Mouse (Mus musculus) brain, adult 2 months (tissue): ENCODE measurements at regions not wholly inside any gene's neighbourhood (a gene's known extent, or its start where the extent isn't known, plus 50 kb on each side); places are given as distances from the start of the nearest gene placed in this dataset.

Source experiments
- DNase-seq: peaks from one replicate; pipeline ENCODE4 v3.0.0; 2011; ENCODE audit warnings: low read depth, low spot score

- no peak for DNase-seq
Observed at GRCm38 (mm10) chr1:152167716-152168115, 77.8 kb upstream of the 1700025G04Rik start.

- DNase-seq = peak; percentile 95
Observed at GRCm38 (mm10) chr1:152165490-152165905, 75.6 kb upstream of the 1700025G04Rik start.

- DNase-seq = no peak
Observed at GRCm38 (mm10) chr1:152164843-152165489, 75.0 kb upstream of the 1700025G04Rik start.

- no peak for DNase-seq
Observed at GRCm38 (mm10) chr1:152164212-152164611, 74.3 kb upstream of the 1700025G04Rik start.

GRCm38 (mm10) chr1:152152474-152152873, 62.5 kb upstream of the 1700025G04Rik start:
- no peak for DNase-seq

- DNase-seq = no peak
Observed at GRCm38 (mm10) chr1:152148731-152149130, 58.8 kb upstream of the 1700025G04Rik start.

GRCm38 (mm10) chr1:152140175-152140574, 50.2 kb upstream of the 1700025G04Rik start:
- no peak for DNase-seq
